Mouse (Mus musculus): Measurements from ENCODE around the gene Zfp658. TPM values are rescaled to one million over a fixed set of nuclear protein-coding genes. Genes with fewer than 3 reads are reported as not detected.

Zfp658 gene
- total RNA-seq (2014; rRNA removed; ENCODE audit: low replicate concordance) (0.19 and 0.80 TPM in 2 replicates), polyA plus RNA-seq (2015; fragmentation: Nextera tagmentation; extraction: Ambion mirVana) (0.57 and 0.80 TPM in 2 replicates)

GRCm38 (mm10) chr7:43562006-43562633 is at the start of gene Zfp658:
Zfp658 (plus strand) TSS chr7:43562256.
- TF ChIP-seq EP300 (IDR thresholded peaks at IDR 0.05; ENCODE audit: low read depth): no peak
- TF ChIP-seq CTCF (IDR thresholded peaks at IDR 0.05; ENCODE audit: low read depth): no peak
- Histone ChIP-seq H3K27me3 (ENCODE audit: control insufficient read depth, insufficient read depth, low read length) (no peaks in the 10 kb centered on the region), H3K9me3 (replicated peaks; ENCODE audit: control insufficient read depth, low read length) (no peaks in the 10 kb centered on the region), H3K4me1 (ENCODE audit: control insufficient read depth, insufficient read depth) (0 out of 2 replicates have a peak, but pooled peaks cover 3% of the 10 kb centered on the region), H3K4me3 (ENCODE audit: low read depth, low read length) (peak within 1 kb of the TSS; percentile 70), H3K9ac (replicated peaks; ENCODE audit: low read depth, low read length) (peak within 1 kb of the TSS; percentile 65), H3K27ac (ENCODE audit: low read depth) (peak within 1 kb of the TSS; percentile 57), H3K4me2 (ENCODE audit: low read depth, low read length) (peak within 1 kb of the TSS; percentile 90), H3K36me3 (replicated peaks; ENCODE audit: control insufficient read depth, insufficient read depth, low read length) (0 out of 2 replicates have a peak, but pooled peaks cover 3% of the 10 kb centered on the region)
- DNase-seq (ENCODE audit: low spot score): peak; percentile 88
- ATAC-seq (ENCODE audit: insufficient read depth, low read depth): peak; percentile 75
- WGBS: under 1% methylated on average over 27 of the region's 27 CpGs

GRCm38 (mm10) chr7:43512519-43512918 is 49.5 kb upstream of the Zfp658 start:
- H3K4me3 ChIP-seq (ENCODE audit: low read depth, low read length): no peak overlapping the region
- no peak overlapping the region for H3K4me2 ChIP-seq (ENCODE audit: low read depth, low read length)
- H3K9me3 ChIP-seq (replicated peaks; ENCODE audit: control insufficient read depth, low read length): no peaks in the 10 kb centered on the region
- no peaks in the 10 kb centered on the region for H3K36me3 ChIP-seq (replicated peaks; ENCODE audit: control insufficient read depth, insufficient read depth, low read length)
- DNase-seq (ENCODE audit: low spot score) (no peak), ATAC-seq (ENCODE audit: insufficient read depth, low read depth) (no peak)
- no peak for TF ChIP-seq EP300 (IDR thresholded peaks at IDR 0.05; ENCODE audit: low read depth)
- TF ChIP-seq CTCF (IDR thresholded peaks at IDR 0.05; ENCODE audit: low read depth): no peak
- 76% methylated on average over 4 of the region's 4 CpGs for WGBS
- H3K4me1 ChIP-seq (ENCODE audit: control insufficient read depth, insufficient read depth): no peaks in the 10 kb centered on the region
- H3K9ac ChIP-seq (replicated peaks; ENCODE audit: low read depth, low read length): no peak overlapping the region
- H3K27me3 ChIP-seq (ENCODE audit: control insufficient read depth, insufficient read depth, low read length): no peaks in the 10 kb centered on the region
- no peak overlapping the region for H3K27ac ChIP-seq (ENCODE audit: low read depth)

- Histone ChIP-seq H3K9ac (replicated peaks; ENCODE audit: low read depth, low read length) (no peak overlapping the region), H3K36me3 (replicated peaks; ENCODE audit: control insufficient read depth, insufficient read depth, low read length) (no peaks in the 10 kb centered on the region), H3K9me3 (replicated peaks; ENCODE audit: control insufficient read depth, low read length) (no peaks in the 10 kb centered on the region), H3K4me3 (ENCODE audit: low read depth, low read length) (no peak overlapping the region), H3K4me2 (ENCODE audit: low read depth, low read length) (no peak overlapping the region), H3K27ac (ENCODE audit: low read depth) (no peak overlapping the region), H3K27me3 (ENCODE audit: control insufficient read depth, insufficient read depth, low read length) (no peaks in the 10 kb centered on the region), H3K4me1 (ENCODE audit: control insufficient read depth, insufficient read depth) (no peaks in the 10 kb centered on the region)
- TF ChIP-seq CTCF (IDR thresholded peaks at IDR 0.05; ENCODE audit: low read depth): no peak
- no peak for TF ChIP-seq EP300 (IDR thresholded peaks at IDR 0.05; ENCODE audit: low read depth)
- no peak for ATAC-seq (ENCODE audit: insufficient read depth, low read depth)
- no peak for DNase-seq (ENCODE audit: low spot score)
- 69% methylated on average over 5 of the region's 5 CpGs for WGBS
Measured at GRCm38 (mm10) chr7:43515076-43515475, 47.0 kb upstream of the Zfp658 start.

GRCm38 (mm10) chr7:43518341-43518740 is 43.7 kb upstream of the Zfp658 start:
- Histone ChIP-seq H3K4me3 (ENCODE audit: low read depth, low read length) (no peak overlapping the region), H3K9me3 (replicated peaks; ENCODE audit: control insufficient read depth, low read length) (no peaks in the 10 kb centered on the region), H3K27ac (ENCODE audit: low read depth) (no peak overlapping the region), H3K27me3 (ENCODE audit: control insufficient read depth, insufficient read depth, low read length) (no peaks in the 10 kb centered on the region), H3K4me2 (ENCODE audit: low read depth, low read length) (no peak overlapping the region), H3K9ac (replicated peaks; ENCODE audit: low read depth, low read length) (no peak overlapping the region), H3K4me1 (ENCODE audit: control insufficient read depth, insufficient read depth) (no peaks in the 10 kb centered on the region), H3K36me3 (replicated peaks; ENCODE audit: control insufficient read depth, insufficient read depth, low read length) (no peaks in the 10 kb centered on the region)
- no peak for DNase-seq (ENCODE audit: low spot score)
- TF ChIP-seq CTCF (IDR thresholded peaks at IDR 0.05; ENCODE audit: low read depth) (no peak), EP300 (IDR thresholded peaks at IDR 0.05; ENCODE audit: low read depth) (no peak)
- ATAC-seq (ENCODE audit: insufficient read depth, low read depth): no peak
- WGBS: 78% methylated on average over 15 of the region's 15 CpGs

GRCm38 (mm10) chr7:43522776-43523175 is 39.3 kb upstream of the Zfp658 start:
- TF ChIP-seq EP300 (IDR thresholded peaks at IDR 0.05; ENCODE audit: low read depth) (no peak), CTCF (IDR thresholded peaks at IDR 0.05; ENCODE audit: low read depth) (no peak)
- Histone ChIP-seq H3K9ac (replicated peaks; ENCODE audit: low read depth, low read length) (no peak overlapping the region), H3K36me3 (replicated peaks; ENCODE audit: control insufficient read depth, insufficient read depth, low read length) (no peaks in the 10 kb centered on the region), H3K27me3 (ENCODE audit: control insufficient read depth, insufficient read depth, low read length) (no peaks in the 10 kb centered on the region), H3K9me3 (replicated peaks; ENCODE audit: control insufficient read depth, low read length) (no peaks in the 10 kb centered on the region), H3K27ac (ENCODE audit: low read depth) (no peak overlapping the region), H3K4me1 (ENCODE audit: control insufficient read depth, insufficient read depth) (no peaks in the 10 kb centered on the region), H3K4me3 (ENCODE audit: low read depth, low read length) (no peak overlapping the region), H3K4me2 (ENCODE audit: low read depth, low read length) (no peak overlapping the region)
- ATAC-seq (ENCODE audit: insufficient read depth, low read depth): no peak
- WGBS: 66% methylated on average over 2 of the region's 2 CpGs
- DNase-seq (ENCODE audit: low spot score): no peak

GRCm38 (mm10) chr7:43525313-43525712 is 36.7 kb upstream of the Zfp658 start:
- WGBS: 49% methylated on average over 3 of the region's 3 CpGs
- no peak for ATAC-seq (ENCODE audit: insufficient read depth, low read depth)
- no peak overlapping the region for H3K4me2 ChIP-seq (ENCODE audit: low read depth, low read length)

More at GRCm38 (mm10) chr7:43525313-43525712, 36.7 kb upstream of the Zfp658 start:
- no peak overlapping the region for H3K9ac ChIP-seq (replicated peaks; ENCODE audit: low read depth, low read length)
- no peak overlapping the region for H3K27ac ChIP-seq (ENCODE audit: low read depth)
- H3K36me3 ChIP-seq (replicated peaks; ENCODE audit: control insufficient read depth, insufficient read depth, low read length): no peaks in the 10 kb centered on the region
- H3K9me3 ChIP-seq (replicated peaks; ENCODE audit: control insufficient read depth, low read length): no peaks in the 10 kb centered on the region
- H3K4me1 ChIP-seq (ENCODE audit: control insufficient read depth, insufficient read depth): no peaks in the 10 kb centered on the region
- no peaks in the 10 kb centered on the region for H3K27me3 ChIP-seq (ENCODE audit: control insufficient read depth, insufficient read depth, low read length)
- H3K4me3 ChIP-seq (ENCODE audit: low read depth, low read length): no peak overlapping the region
- TF ChIP-seq EP300 (IDR thresholded peaks at IDR 0.05; ENCODE audit: low read depth) (no peak), CTCF (IDR thresholded peaks at IDR 0.05; ENCODE audit: low read depth) (0 out of 2 replicates have a peak, but pooled peaks have one; percentile 6)
- no peak for DNase-seq (ENCODE audit: low spot score)
